Mouse (Mus musculus): ENCODE results near the gene Gm4787.
"Not testable (repeated sequence)": the region's sequence is repeated elsewhere in the genome, so short reads cannot be mapped to it uniquely, and the experiment has no call there.

Gene Gm4787

DNA sequence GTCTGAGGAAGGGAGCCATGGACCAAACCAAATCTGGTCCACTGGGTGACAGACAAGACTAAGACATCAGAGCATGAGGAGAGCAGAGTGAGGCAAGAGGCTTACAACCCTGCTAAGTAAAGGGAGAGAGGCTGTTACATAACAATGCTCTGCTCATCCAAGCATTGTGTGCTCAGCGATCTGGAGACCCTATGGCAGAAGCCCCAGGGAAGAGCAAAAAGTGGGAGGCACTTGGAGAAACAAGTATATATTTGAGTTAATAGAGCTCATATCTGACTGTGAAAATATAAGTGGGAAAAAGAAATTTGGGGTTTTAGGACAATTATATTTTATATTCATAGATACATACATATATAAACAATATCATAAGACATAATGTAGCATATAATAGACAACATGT lies at the start of gene Gm4787:
Gene Gm4787 (minus strand): TSS at position 101 of the 400 bp plus-strand sequence.
- not testable (repeated sequence) for DNase-seq

DNA sequence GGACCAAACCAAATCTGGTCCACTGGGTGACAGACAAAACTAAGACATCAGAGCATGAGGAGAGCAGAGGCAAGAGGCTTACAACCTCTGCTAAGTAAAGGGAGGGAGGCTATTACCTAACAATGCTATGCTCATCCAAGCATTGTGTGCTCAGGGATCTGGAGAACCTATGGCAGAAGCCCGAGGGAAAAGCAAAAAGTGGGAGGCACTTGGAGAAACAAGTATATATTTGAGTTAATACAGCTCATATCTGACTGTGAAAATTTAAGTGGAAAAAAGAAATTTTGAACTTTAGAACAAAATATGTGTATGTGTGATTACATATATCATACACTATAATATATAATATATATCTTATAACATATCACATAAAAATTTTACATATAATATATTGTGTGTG lies 42.6 kb upstream of the Gm4787 start, which contains the start of gene Adam4:
Gene Adam4 (minus strand): TSS at position 101 of the 400 bp plus-strand sequence.
- no peak for DNase-seq

DNA sequence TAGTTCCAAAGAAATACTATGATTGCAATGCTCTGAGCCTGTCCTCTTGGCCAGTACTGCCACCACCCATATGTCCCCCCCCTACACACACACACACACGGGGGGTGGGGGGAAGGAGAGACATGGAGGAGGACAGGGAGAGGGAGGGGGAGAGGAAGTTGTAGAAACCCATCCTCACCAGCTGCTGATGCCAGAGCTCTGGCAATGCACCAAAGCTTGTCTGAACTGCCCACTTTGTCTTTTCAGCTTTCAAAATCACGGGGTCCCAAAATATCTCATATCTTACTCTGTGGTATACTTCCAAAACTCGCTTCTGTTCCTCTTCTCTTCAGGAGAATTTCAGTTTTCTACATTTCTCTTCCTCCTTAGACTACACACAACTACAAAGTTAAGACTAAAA lies 33.9 kb upstream of the Gm4787 start:
- DNase-seq: no peak

DNA sequence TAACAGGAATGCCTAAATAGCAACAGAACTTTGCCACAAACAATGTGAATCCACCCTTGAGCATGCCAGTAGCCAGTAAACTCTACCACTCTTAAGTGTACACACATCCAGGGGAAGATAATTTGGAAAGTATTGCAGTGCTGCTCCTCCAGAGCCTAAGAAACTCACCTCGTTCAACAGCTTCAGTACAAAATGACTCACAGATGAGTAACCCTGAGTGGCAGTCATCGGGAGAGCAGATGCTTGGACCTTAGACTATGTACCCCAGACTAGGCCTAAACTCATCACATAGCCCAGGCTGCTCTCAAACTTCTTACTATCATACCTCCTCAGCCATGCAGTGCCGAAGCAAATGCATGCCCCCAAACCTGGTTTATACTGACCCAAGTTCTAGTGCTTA lies 29.7 kb upstream of the Gm4787 start:
- DNase-seq: no peak

DNA sequence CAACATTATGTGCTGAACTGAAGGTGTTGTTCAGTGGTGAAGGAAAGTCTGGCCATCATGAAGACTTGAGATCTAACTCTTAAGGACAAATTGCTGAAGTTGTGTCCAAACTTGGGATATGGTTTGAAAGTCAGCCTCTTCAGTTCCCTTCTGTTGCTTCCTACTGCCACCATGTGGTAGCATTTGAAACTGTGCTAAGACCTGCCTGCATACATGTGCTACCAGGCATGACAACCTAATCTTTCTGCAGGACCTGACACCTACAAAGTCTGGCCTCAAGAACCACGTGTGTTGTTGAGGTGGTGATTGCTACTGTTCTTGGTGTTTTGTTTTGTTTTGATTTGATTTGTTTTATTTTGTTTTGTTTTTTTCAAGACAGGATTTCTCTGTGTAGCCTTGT lies 22.9 kb upstream of the Gm4787 start:
- DNase-seq: peak in 1 of 2 experiments; percentile 57

DNA sequence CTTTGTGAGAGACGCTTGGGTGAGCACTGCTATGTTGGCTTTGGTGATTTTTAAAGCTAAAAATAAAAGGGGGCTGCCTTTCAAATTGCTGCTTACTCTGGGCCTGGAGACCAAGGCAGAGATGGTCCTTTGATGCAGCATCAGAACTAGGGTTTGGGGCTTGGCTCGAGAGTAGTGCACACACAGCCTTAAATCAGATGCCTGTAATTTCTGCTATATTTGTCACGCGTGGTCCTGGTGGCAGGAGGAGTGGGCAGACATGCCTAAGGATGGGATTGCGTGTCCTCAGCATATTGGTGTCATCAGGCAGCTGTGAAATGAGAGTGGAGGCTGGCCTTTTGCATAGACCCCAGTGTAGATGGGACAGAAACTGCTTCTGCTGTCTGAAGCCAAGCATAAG lies 45.4 kb downstream of the Gm4787 start:
- no peak for DNase-seq

DNA sequence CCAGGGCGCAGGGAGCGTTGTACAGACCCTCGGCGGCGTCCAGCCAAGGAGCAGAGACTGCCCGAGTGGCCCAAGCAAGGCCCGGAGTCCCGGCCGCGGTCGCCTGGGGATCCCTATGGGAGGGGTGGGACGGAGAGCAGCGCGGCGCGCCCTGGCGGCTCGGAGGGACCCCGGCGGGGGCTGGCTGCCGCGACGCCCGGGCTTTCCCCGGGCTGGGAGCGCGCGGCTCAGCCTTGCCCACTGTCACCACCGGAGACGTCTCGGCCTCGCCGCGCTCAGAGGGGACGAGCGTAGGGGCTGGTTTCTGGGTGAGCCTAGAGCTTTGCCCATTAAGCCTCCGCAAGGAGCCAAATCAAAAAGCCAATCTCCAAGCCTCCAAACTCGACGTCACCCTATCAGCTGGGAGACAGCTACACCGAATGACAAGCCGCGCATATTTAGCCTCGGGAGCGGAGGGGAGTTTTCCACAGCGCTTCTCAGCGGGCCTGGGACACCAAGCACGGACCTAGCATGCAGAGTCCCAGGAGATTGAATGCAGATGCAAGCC lies 46.3 kb downstream of the Gm4787 start, which contains the start of gene Slc8a3:
Gene Slc8a3 (minus strand): TSS at position 306 of the 547 bp plus-strand sequence.
- peak; percentile 18 to 48 for DNase-seq

DNA sequence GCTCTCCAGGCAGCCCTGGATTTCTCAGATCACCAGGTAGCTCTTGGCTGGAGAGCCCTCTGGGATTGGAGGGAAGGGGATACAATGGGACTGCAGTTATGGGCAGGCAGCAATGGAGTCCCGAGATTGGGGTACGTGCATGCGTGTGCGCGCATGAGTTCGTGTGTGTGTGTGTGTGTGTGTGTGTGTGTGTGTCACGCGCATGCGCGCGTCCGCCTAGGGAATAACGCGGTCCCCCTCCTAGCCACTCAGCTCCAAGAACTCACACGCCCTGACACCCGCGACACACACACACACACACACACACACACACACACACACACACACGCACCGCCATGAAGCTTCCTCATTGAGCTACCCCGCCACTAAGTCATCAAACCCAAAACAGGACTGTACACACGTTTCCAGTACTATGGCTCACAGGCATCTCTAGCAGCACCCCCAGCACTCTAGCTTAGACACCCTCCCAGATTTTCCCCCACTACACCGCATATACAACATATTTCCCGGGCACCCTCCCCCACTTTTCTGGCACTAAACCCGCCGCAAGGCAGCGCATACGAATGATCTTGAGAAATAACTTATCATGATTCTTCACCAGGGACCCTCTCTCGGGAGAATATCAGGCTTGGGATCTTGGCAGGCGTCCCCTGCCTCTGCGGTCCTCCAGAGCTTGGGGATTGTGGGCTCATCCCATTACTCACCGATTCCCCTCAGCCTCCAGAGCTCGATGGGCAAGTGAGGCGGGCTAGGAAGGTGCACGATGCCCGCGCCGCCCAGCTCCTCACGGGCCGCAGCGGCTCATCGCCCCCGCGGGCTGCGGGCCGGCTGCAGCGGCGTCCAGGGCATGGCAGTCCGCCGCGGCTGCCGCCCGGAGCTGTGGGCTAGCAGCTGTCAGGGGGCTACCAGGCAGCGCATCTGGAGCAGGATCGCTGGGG lies 47.1 kb downstream of the Gm4787 start:
- peak; percentile 12 to 37 for DNase-seq

DNA sequence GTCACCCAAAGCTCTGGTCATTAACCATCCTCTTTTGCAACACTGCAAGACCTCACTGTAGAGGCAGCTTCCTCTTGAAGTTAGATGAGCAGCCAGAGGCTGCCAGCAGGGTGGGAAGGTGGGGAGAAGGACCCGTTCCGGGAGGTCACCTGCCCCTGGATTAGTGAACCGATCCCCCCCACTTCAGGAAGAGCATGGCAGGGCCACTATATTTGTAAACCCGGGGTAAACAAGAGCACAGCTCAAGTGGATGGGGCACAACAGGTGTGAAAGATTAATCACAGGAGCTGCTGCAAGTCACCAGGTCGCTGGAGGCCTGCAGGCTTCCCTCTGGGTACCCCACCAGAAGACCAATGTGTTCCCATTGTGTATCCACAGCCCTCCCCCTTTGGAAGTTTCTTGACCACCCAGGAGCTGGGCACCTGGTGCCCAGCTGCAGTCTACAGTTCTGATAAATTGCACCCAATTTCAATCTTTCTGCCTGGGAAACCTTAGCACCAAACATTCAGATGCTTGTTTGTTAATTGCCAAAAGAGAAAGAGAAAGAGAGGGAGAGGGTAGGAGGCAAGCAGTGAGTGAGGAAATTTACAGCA lies 48.1 kb downstream of the Gm4787 start:
- no peak for DNase-seq

Data from lung, postnatal 4 days (tissue).